Mouse (Mus musculus): ENCODE measurements at regions not wholly inside any gene's neighbourhood (a gene's known extent, or its start where the extent isn't known, plus 50 kb on each side); places are given as distances from the start of the nearest gene placed in this dataset.

DNA sequence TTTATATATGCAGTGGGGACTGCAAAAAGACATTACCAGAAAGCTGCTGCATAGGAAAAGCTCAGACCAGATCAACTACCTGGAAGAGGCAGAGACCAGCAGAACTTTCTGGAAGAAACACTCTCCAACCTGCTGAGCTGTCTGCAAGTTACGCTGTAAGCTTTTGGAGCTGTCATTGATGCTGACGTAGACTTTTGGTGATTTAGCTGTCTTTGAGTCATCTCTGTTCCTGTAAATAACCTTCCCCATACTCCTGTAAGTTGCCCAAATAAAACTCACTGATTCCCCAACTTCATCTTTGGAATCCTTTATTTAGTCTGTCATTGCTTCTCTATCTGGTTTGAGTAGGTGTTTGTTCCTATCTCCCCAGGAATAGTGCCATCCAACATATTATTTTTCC is 218.5 kb upstream of the Gbe1 start:
- no peak for DNase-seq

DNA sequence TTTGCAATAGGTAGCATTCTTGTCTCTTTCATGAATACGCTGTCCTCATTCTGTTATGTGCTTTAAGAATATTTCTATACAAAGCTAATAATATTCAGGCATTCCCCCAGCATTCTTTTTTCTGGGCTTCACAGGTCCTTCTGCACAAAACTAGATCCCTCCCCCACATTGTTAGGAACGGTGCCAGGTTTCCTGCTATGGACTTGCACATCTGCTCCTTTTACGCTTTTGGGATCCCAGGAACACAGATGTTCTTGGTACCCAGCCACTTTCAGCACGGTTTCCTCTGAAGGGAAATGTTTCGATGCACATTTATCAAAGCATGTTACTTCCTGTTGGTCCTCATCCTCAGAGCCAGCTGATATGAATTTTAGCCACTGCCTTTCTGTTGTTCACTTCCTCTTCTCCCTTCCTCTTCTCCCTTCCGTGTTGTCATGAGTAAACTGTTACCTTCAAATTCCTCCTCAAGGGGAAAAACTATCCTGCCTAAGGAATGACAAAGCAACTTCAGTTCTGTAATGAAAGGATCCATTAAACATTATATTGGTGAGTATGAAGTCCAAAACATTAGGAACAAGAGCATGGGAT is 209.9 kb upstream of the Gbe1 start:
- no peak for DNase-seq

DNA sequence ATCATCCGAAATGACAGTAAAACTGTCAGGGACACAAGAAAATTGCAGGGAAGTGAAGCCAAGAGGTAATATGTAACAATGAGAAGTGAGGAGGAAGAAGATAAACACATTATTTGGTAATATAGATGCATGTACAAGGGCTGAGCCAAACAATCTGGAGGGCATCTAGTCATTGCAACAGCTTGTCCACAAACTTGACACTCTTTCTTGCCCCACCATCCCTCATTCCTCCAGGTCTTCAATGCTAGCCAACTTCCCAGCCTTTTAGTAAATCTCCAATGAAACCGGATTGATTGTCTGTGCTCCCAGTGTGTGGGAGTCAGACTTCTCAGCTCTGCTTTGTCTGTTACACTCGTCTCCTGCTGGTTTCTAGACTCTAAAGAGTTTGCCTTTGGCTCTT is 172.3 kb upstream of the Gbe1 start:
- DNase-seq, result no peak

DNA sequence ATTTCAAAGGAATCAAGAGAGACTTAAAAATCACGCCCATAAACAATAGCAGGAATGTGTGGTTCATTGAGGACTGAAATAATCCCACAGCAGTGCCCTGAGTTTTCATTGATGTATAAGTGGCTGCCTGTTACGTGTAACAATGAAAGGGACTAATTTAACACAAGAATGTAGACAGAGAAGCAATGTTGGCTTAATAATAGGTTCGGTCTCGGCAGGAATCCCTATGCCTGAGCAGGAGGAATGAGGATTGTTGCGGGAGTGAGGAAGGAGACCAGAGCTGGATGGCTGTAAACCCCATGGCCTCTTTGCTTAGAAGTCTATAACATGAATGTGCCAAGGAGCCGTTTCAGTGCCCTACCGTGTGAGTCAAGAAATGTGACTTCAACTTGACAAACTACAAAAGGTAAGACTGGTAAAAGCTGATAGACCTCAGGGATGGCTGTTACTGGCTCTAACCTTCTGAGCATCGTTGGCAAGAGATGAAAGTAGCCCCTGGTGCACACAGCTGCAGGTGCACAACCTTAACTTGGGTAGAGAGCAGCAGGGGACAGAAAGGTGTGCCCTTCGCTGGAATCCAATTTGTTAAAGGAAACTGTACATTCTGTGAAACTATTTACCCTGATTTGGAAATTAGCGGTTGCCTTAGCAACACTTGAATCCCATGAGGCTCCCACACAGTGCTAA is 165.9 kb upstream of the Gbe1 start:
- no peak for DNase-seq

DNA sequence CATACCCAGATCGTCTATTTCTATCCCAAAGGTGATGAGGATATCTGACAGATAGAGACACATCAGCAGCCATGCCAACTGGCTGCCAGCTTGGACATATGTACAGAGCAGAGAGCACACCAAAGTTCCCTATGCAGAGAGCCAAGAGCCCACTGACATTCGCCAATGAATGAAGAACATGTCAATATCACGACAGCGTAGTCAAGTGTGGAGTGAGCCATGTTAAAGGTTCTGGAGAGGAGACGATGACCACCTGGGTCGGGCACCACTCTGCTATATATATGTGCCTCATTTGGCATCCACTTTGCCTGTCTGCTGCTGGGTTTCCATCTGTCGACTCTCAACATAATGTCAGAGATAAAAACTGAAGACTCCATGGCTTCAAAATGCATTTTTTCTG is 159.2 kb upstream of the Gbe1 start:
- DNase-seq, result no peak

- no peak for DNase-seq
Measured at GRCm38 (mm10) chr16:70160539-70160938, 153.2 kb upstream of the Gbe1 start.

DNA sequence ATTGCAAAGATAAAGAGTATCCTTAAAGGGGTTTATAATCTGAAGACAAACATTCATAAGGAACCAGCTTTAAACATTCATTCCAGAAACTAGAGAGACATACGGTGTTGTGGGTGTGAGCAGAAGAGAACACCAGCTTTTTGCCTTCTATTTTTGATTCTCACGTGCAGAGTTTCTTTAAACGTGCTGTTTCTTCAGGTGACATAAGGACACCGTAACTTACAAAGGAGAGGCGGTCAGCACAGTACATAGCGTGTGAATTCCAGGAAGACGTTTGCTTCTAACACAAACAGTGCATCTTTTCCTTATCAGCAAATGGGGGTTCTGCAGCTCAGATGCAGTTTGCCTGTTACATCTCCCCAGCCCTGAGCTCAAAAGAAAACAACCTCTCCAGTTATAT is 138.6 kb upstream of the Gbe1 start:
- DNase-seq, result no peak

DNA sequence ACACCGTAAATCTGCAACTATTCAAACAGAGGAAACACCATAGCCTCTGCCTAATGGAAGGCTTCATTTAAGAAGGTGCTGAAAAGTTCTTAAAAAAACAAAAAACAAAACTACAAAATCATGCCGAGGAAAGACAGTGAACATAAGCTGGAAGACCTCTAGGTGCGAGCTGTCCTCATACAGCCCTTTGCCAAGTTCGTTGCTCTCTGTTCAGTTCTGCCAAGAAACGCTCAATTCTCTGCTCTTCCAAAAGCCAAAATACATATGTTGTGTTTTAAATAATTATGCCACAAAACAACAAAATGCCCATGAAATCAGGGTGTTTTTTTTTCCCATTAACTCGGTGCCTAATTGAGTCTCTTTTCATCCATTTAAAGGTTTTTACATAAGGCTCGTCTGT is 134.8 kb upstream of the Gbe1 start:
- no peak for DNase-seq

DNA sequence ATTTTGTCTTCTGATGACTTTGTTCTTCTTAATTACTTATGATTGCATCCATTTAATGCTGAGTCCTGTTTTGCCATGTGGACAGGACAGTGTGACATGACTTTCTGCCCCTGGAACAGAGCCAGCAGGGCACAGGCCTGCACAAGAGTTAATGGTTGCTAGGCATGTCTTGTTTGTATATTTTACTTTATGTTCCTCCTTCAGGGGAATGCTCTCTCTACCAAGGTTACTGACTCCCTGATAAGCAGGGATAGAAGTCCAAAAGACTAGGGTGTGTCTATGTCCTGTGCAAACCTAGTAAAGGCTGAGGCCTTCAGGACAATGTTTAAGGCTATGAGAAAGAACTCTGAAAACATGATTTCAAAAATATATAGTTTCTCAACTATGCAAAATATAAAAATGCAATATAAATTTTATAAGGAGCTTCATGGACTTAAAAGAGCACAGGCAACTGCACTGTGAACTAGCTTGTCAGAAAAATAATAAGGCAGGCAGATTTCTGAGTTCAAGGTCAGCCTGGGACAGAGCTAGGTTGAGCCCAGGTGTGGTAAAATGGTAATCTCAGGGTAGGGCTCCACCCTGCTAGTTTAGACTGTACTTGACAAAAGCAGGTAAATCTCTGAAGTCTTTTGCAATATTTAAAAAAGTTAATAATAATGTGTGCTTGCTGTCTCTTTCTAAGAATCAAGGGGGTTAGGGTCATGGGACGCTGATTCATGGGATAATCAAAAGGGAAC is 99.7 kb upstream of the Gbe1 start:
- no peak for DNase-seq

DNA sequence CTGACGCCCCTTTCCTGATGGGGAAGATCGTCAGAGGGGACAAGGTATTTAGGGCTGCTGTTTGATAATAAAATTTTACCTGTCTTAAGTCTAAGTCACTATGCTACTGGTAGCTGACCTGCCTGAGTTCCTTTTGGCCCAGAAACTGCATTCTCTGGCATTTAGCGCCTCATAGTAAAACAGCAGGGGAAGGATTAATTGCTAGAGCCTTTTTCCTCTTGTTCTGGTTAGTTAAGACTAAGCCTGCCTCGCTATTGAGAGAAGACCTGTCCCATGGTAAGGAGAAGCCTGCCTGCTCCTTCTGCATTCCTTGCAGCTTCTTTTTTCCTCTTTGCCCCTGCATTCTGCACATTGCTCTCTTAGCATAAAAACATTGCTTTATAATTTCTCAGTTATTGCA is 98.9 kb upstream of the Gbe1 start:
- DNase-seq, result no peak

GRCm38 (mm10) chr16:70227601-70228226 is 86.0 kb upstream of the Gbe1 start:
- DNase-seq, result no peak

- DNase-seq, result no peak
Measured at GRCm38 (mm10) chr16:70232706-70233105, 81.0 kb upstream of the Gbe1 start.

- no peak for DNase-seq
Measured at GRCm38 (mm10) chr16:70235189-70235588, 78.6 kb upstream of the Gbe1 start.

- no peak for DNase-seq
Measured at GRCm38 (mm10) chr16:70239432-70239941, 74.3 kb upstream of the Gbe1 start.

DNA sequence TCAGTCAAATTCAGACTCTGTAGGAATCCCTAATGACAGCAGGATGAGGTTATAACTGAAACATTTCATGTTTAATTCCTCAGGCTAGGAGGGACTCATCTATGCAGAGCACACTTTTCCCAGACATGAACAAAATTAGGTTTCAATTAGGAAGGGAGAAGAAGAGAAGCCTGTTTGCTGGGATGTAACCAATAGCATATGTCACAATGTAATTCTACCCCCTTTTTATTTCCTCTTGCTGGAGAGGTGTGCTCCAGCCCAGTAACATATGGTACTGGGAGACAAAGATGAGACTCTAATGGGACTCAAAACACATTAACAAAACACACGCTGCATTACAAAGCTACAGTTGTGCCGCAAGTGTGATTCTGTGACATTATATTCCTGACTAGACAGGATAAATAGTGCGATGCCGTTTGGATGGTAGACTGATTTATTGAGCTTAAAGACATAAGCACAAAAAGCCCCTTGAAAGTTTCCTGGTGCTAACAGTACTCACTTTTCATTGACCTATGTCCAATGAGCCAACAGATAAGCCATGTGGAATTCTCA is 69.5 kb upstream of the Gbe1 start:
- no peak for DNase-seq

GRCm38 (mm10) chr16:70244963-70245362 is 68.8 kb upstream of the Gbe1 start:
- no peak for DNase-seq

- no peak for DNase-seq
Measured at GRCm38 (mm10) chr16:70259364-70259763, 54.4 kb upstream of the Gbe1 start.

GRCm38 (mm10) chr16:70260151-70260550 is 53.6 kb upstream of the Gbe1 start:
- DNase-seq, result no peak
